Mouse (Mus musculus) ovary, adult 10 weeks (tissue): Measurements from ENCODE around the gene Cbr4. TPM values are rescaled to one million over a fixed set of nuclear protein-coding genes. Genes with fewer than 3 reads are reported as not detected.

Experiments used
- polyA plus RNA-seq: library from polyadenylated mRNA; stranded (reverse); fragments of 350-450 nt; fragmentation: Illumina TruSeq; extraction: RNeasy Lipid Tissue Mini Kit (QIAGEN cat#74804); gene quantifications from one replicate; pipeline ENCODE4 v1.2.3, GENCODE M21; 2014

The Cbr4 gene
- 30.5 TPM for polyA plus RNA-seq

GRCm38 (mm10) chr8:61487597-61488156 is at the start of gene Cbr4:
Gene Cbr4, plus strand, starts transcription at chr8:61487734.

